Mouse (Mus musculus) embryonic facial prominence, embryonic 11.5 days (tissue): ENCODE measurements around the gene Pnlip. TPM values are rescaled to one million over a fixed set of nuclear protein-coding genes. Genes with fewer than 3 reads are reported as not detected.

Source experiments
- ATAC-seq: fragments of 200-750 bp; cut with Nextera tagmentation; replicated peaks from 2 replicates; pipeline ENCODE4 v1.8.0; 2017; ENCODE audit warnings: low read depth; ENCODE audit not compliant: insufficient number of reproducible peaks, low FRiP score, low TSS enrichment
- DNase-seq: peaks from one replicate; pipeline ENCODE4 v3.0.0-alpha.2; 2015; ENCODE audit warnings: low spot score
- H3K27ac ChIP-seq: fragments of 300-500 bp; sonication (generic); replicated peaks from 2 replicates; pipeline ENCODE4 v1.5.1; 2014; ENCODE audit warnings: mild to moderate bottlenecking, low read depth, low read length, control low read depth
- H3K27me3 ChIP-seq: fragments of 300-500 bp; sonication (generic); 2 replicates; pipeline ENCODE4 v1.6.1; 2014; ENCODE audit warnings: mild to moderate bottlenecking, low read length, moderate library complexity, mixed read lengths; ENCODE audit not compliant: control insufficient read depth, insufficient read depth
- H3K36me3 ChIP-seq: fragments of 300-500 bp; sonication (generic); replicated peaks from 2 replicates; pipeline ENCODE4 v1.6.1; 2014; ENCODE audit warnings: low read depth, mild to moderate bottlenecking, low read length, moderate library complexity, mixed read lengths; ENCODE audit not compliant: control insufficient read depth, insufficient read depth
- H3K4me1 ChIP-seq: fragments of 300-500 bp; sonication (generic); 2 replicates; pipeline ENCODE4 v1.6.1; 2014; ENCODE audit warnings: low read length, mixed read lengths; ENCODE audit not compliant: control insufficient read depth, insufficient read depth
- H3K4me2 ChIP-seq: fragments of 300-500 bp; sonication (generic); 2 replicates; pipeline ENCODE4 v1.6.1; 2014; ENCODE audit warnings: low read depth, mild to moderate bottlenecking, control low read depth, low read length, moderate library complexity
- H3K4me3 ChIP-seq: fragments of 300-500 bp; sonication (generic); 2 replicates; pipeline ENCODE4 v1.5.1; 2014; ENCODE audit warnings: low read depth, low read length, control low read depth
- H3K9ac ChIP-seq: fragments of 300-500 bp; sonication (generic); replicated peaks from 2 replicates; pipeline ENCODE4 v1.6.1; 2014; ENCODE audit warnings: mild to moderate bottlenecking, control low read depth, low read length
- H3K9me3 ChIP-seq: fragments of 300-500 bp; sonication (generic); replicated peaks from 2 replicates; pipeline ENCODE4 v1.6.1; 2016; ENCODE audit warnings: mild to moderate bottlenecking, low read length, inconsistent platforms, mixed read lengths; ENCODE audit not compliant: control insufficient read depth
- WGBS: fragments of 180-500 bp; shearing (Covaris S2); extraction: QIAGEN DNeasy Blood & Tissue Kit; methylation state at CpG from one replicate; pipeline ENCODE4 v1.1.7; 2014; 5-methylcytosine and 5-hydroxymethylcytosine counted together
- polyA plus RNA-seq: library from polyadenylated mRNA; unstranded; fragments of >200 nt; fragmentation: Nextera tagmentation; extraction: Ambion mirVana; gene quantifications from 2 replicates; pipeline ENCODE4 v1.2.1, GENCODE M21; 2014

Gene Pnlip
- polyA plus RNA-seq, 1 experiment from 2014 or later: not detected

DNA sequence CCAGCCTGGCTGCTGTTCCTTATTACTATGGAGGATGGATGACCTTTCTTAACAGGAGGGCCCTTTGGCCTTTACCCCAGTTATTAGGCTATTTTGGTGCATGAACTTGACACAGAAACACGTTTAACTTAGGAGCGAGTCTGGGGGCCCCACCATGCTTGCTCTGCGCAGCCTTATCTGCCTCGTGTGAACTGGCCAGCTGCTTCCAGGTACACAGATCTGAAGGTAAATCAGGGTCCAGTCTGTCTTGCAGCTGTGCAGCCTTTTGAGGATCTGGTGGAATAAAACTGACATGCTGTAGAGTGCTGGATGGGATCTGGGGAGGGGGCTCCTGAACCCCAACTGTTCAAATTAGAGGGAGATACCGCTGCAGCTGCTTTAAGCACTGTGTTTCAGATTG, 75.5 kb downstream of the Pnlip start:
- Histone ChIP-seq H3K9ac (no peak overlapping the region), H3K36me3 (no peaks in the 10 kb centered on the region), H3K4me1 (no peaks in the 10 kb centered on the region), H3K27me3 (no peaks in the 10 kb centered on the region), H3K9me3 (no peaks in the 10 kb centered on the region), H3K4me3 (no peak overlapping the region), H3K4me2 (no peak overlapping the region), H3K27ac (no peak overlapping the region)
- WGBS: 65% methylated on average over 5 of the region's 5 CpGs
- DNase-seq (no peak), ATAC-seq (no peak)

DNA sequence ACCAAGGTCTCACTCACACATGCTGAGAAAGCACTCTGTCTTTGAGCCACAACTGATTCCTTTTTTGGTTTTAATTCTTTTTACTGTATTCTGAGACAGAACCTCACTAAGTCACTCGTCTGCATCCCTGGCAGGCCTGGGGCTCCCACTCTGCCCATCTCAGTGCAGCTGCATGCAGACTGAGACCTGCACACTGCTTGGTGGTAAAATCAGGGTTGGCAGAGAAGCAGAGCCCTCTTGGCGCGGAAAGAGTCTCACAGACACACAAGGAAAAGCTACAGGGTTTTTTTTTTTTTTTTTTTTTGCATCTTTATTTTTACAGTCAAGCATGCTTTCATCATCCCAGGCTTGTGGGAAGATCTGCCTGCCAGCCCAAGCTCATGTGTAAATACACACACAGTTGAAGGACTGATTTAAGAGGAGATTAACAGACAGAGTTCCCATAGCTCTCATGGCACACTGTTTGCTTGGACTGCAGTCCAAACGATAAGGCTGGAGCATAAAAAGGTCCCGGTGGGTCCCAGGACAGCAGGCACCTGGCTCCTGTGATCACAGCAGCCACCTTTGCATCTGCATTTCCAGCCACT, 76.2 kb downstream of the Pnlip start, which contains the start of gene Pnliprp1:
Pnliprp1 (plus strand) TSS at position 443 of the 587 bp plus-strand sequence.
- Histone ChIP-seq H3K4me3 (no peak within 1 kb of the TSS), H3K9ac (no peak within 1 kb of the TSS), H3K4me1 (no peaks in the 10 kb centered on the region), H3K9me3 (no peaks in the 10 kb centered on the region), H3K27me3 (no peaks in the 10 kb centered on the region), H3K4me2 (no peak within 1 kb of the TSS), H3K27ac (no peak within 1 kb of the TSS), H3K36me3 (no peaks in the 10 kb centered on the region)
- ATAC-seq (no peak), DNase-seq (no peak)
- 68% methylated on average over 5 of the region's 5 CpGs for WGBS

Other genes starting within 250 kb of the Pnlip start
- gene Gfra1, start 196.6 kb upstream of the Pnlip start, polyA plus RNA-seq: 15.0 and 16.4 TPM in 2 replicates
- gene Ccdc172, start 140.5 kb upstream of the Pnlip start, polyA plus RNA-seq: not detected in 2 replicates
- not detected in 2 replicates for gene Pnliprp1, start 76.4 kb downstream of the Pnlip start, polyA plus RNA-seq
- gene Pnliprp2, start 107.2 kb downstream of the Pnlip start, polyA plus RNA-seq: not detected in 2 replicates
- gene 1700019N19Rik, start 142.0 kb downstream of the Pnlip start, polyA plus RNA-seq: not detected in 2 replicates